Mouse (Mus musculus) heart, embryonic 15.5 days (tissue): ENCODE measurements around the gene Zc3h7b. TPM values are rescaled to one million over a fixed set of nuclear protein-coding genes. Genes with fewer than 3 reads are reported as not detected.

Experiments
- ATAC-seq: fragments of 200-750 bp; cut with Nextera tagmentation; replicated peaks from 2 replicates; pipeline ENCODE4 v1.8.0; 2017; ENCODE audit warnings: low read depth, moderate TSS enrichment; ENCODE audit not compliant: insufficient number of reproducible peaks, insufficient read depth, low FRiP score
- H3K27ac ChIP-seq: fragments of 300-500 bp; sonication (generic); 2 replicates; pipeline ENCODE4 v1.5.1; 2015; ENCODE audit warnings: mild to moderate bottlenecking, inconsistent platforms
- H3K27me3 ChIP-seq: fragments of 300-500 bp; sonication (generic); 2 replicates; pipeline ENCODE4 v1.6.1; 2015; ENCODE audit warnings: inconsistent platforms
- H3K36me3 ChIP-seq: fragments of 300-500 bp; sonication (generic); 2 replicates; pipeline ENCODE4 v1.6.1; 2015; ENCODE audit warnings: mild to moderate bottlenecking, inconsistent platforms
- H3K4me1 ChIP-seq: fragments of 300-500 bp; sonication (generic); replicated peaks from 2 replicates; pipeline ENCODE4 v1.6.1; 2015; ENCODE audit warnings: inconsistent platforms
- H3K4me2 ChIP-seq: fragments of 300-500 bp; sonication (generic); 2 replicates; pipeline ENCODE4 v1.6.1; 2015; ENCODE audit warnings: inconsistent platforms, mild to moderate bottlenecking, moderate library complexity
- H3K4me3 ChIP-seq: fragments of 300-500 bp; sonication (generic); 2 replicates; pipeline ENCODE4 v1.5.1; 2015; ENCODE audit warnings: mild to moderate bottlenecking, inconsistent platforms
- H3K9ac ChIP-seq: fragments of 300-500 bp; sonication (generic); 2 replicates; pipeline ENCODE4 v1.6.1; 2015; ENCODE audit warnings: mild to moderate bottlenecking, inconsistent platforms
- H3K9me3 ChIP-seq: fragments of 300-500 bp; sonication (generic); replicated peaks from 2 replicates; pipeline ENCODE4 v1.6.1; 2016; ENCODE audit warnings: inconsistent platforms
- WGBS: fragments of 180-500 bp; shearing (Covaris S2); methylation state at CpG from one replicate; pipeline ENCODE4 v1.1.7; 2015; ENCODE audit warnings: mixed read lengths; 5-methylcytosine and 5-hydroxymethylcytosine counted together
- polyA plus RNA-seq: library from polyadenylated mRNA; unstranded; fragments of >200 nt; fragmentation: Nextera tagmentation; extraction: Ambion mirVana; gene quantifications from 2 replicates; pipeline ENCODE4 v1.2.1, GENCODE M21; 2015

Gene Zc3h7b
- polyA plus RNA-seq, 1 experiment from 2014 or later, result 18.2 TPM

DNA sequence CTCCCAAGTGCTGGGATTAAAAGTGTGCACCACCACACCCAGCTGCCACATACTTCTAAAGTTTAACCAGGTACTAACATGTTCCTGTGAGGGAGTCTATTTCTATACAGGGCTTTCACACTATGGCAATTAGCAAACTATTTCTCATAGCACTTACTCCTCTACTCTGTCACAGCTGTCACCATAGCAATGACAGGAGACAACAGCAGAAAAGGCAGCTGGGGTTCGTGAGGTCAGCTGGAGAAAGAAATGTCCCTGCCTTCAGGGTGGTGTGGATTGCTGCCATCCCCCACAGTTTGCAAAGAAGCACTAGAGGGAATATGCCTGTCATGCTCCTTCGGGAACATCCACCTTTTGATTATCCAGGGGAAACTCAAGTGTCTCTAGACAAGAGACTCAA lies 63.9 kb downstream of the Zc3h7b start:
- Histone ChIP-seq H3K9ac (no peak overlapping the region), H3K4me2 (no peak overlapping the region), H3K9me3 (no peaks in the 10 kb centered on the region), H3K36me3 (no peaks in the 10 kb centered on the region), H3K27ac (peak overlapping the region; percentile 96; the same call in 1 of the 2 replicates), H3K4me3 (no peak overlapping the region), H3K4me1 (peaks cover 66% of the 10 kb centered on the region), H3K27me3 (no peaks in the 10 kb centered on the region)
- WGBS, result 62% methylated on average over 2 of the region's 2 CpGs
- no peak for ATAC-seq

DNA sequence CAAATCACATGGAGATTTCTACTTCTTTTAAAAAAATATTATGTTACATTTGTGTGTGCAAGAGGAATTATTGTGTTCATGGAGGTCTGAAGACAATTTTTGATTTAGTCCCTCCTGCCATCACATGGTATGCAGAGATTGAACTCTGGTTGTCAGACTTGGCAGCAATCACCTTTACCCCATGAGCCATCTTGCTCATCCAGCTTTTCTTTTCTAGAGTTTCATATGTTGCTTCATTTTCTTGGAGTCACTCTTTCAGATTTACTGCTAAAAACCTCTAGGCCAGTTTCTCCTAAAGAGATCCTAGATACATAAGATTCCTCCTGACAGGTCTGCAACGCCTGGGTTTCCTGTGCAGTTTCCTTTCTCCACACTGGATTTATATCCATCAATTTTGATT lies 64.7 kb downstream of the Zc3h7b start:
- Histone ChIP-seq H3K27me3 (no peaks in the 10 kb centered on the region), H3K36me3 (no peaks in the 10 kb centered on the region), H3K27ac (peak overlapping the region; percentile 96), H3K4me2 (peak overlapping the region; percentile 82), H3K4me1 (peaks cover 58% of the 10 kb centered on the region), H3K9ac (peak overlapping the region; percentile 64), H3K9me3 (no peaks in the 10 kb centered on the region), H3K4me3 (peak overlapping the region; percentile 83; the same call in 1 of the 2 replicates)
- 30% methylated on average over 1 of the region's 1 CpGs for WGBS
- ATAC-seq, result no peak

GRCm38 (mm10) chr15:81810150-81810549 lies 65.3 kb downstream of the Zc3h7b start:
- H3K27me3 ChIP-seq, result no peaks in the 10 kb centered on the region
- H3K9me3 ChIP-seq, result no peaks in the 10 kb centered on the region
- 1% methylated on average over 10 of the region's 10 CpGs for WGBS
- ATAC-seq, result peak; percentile 45
- peak overlapping the region; percentile 82 for H3K4me2 ChIP-seq
- H3K27ac ChIP-seq, result peak overlapping the region; percentile 96
- H3K9ac ChIP-seq, result peak overlapping the region; percentile 64
- peak overlapping the region; percentile 83 for H3K4me3 ChIP-seq
- H3K4me1 ChIP-seq, result peaks cover 52% of the 10 kb centered on the region
- peaks cover 4% of the 10 kb centered on the region; the same call in 1 of the 2 replicates for H3K36me3 ChIP-seq

DNA sequence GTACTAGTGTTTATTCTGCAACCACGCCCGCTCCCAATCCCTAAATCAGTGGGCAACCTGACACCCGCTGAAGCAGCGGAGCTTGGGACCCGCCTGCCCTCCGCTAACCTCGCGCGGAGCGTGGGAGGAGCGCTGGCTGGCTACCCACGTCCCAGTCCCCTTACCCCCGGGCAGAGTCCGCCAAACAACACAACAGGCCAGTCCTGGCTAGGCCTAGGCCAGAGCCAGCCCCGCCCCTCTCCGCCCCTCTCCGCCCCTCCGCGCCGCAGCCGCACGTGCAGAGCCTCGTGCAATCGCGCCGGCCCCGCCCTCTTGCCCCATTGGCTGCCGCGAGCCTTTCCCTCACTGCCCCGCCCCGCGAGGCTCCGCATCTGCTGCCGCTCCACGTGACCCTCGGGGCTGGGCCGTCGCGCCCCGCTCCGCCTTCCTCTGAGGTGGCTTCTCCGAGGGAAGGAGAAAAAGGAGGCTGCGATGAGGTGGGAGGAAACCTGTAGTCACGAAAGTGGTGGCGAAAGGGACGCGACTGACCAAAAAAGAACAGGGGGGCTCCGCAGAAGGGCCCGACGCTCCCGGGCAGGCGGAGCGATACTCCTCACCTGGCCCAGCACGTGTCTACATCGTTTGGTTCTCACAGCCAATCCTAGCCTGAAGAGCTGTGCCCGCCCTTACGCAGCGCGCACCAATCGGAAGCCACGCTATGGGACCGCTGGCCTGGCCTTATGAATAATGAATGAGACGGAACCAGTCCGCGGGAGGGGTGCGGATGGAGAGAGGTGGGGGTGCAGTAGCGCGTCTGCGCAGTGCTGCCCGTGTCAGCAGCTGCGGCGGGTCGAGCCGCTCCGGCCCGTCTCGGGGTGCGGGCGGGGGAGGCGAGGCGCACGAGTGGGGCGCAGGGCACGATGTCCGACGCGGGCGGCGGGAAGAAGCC lies 66.1 kb downstream of the Zc3h7b start:
- Histone ChIP-seq H3K27ac (peak overlapping the region; percentile 96), H3K36me3 (peaks cover 10% of the 10 kb centered on the region; the same call in 1 of the 2 replicates), H3K27me3 (no peaks in the 10 kb centered on the region), H3K4me1 (peaks cover 44% of the 10 kb centered on the region), H3K4me2 (peak overlapping the region; percentile 82), H3K9me3 (no peaks in the 10 kb centered on the region), H3K9ac (peak overlapping the region; percentile 89), H3K4me3 (peak overlapping the region; percentile 83)
- ATAC-seq, result peak; percentile 94
- under 1% methylated on average over 88 of the region's 89 CpGs for WGBS

GRCm38 (mm10) chr15:81811599-81811996 lies 66.7 kb downstream of the Zc3h7b start:
- peaks cover 16% of the 10 kb centered on the region; the same call in 1 of the 2 replicates for H3K36me3 ChIP-seq
- WGBS, result under 1% methylated on average over 22 of the region's 26 CpGs
- no peaks in the 10 kb centered on the region for H3K27me3 ChIP-seq
- H3K4me2 ChIP-seq, result peak overlapping the region; percentile 82
- peak; percentile 9 for ATAC-seq
- H3K4me3 ChIP-seq, result peak overlapping the region; percentile 83
- no peaks in the 10 kb centered on the region for H3K9me3 ChIP-seq
- peaks cover 38% of the 10 kb centered on the region for H3K4me1 ChIP-seq
- H3K9ac ChIP-seq, result peak overlapping the region; percentile 89
- H3K27ac ChIP-seq, result peak overlapping the region; percentile 96

GRCm38 (mm10) chr15:81812287-81812686 lies 67.4 kb downstream of the Zc3h7b start:
- ATAC-seq, result no peak
- Histone ChIP-seq H3K36me3 (peaks cover 23% of the 10 kb centered on the region; the same call in 1 of the 2 replicates), H3K4me3 (peak overlapping the region; percentile 83), H3K4me1 (peaks cover 33% of the 10 kb centered on the region), H3K27me3 (no peaks in the 10 kb centered on the region), H3K9ac (peak overlapping the region; percentile 89), H3K27ac (peak overlapping the region; percentile 17; the same call in 1 of the 2 replicates), H3K4me2 (peak overlapping the region; percentile 82), H3K9me3 (no peaks in the 10 kb centered on the region)
- WGBS, result 41% methylated on average over 3 of the region's 3 CpGs

DNA sequence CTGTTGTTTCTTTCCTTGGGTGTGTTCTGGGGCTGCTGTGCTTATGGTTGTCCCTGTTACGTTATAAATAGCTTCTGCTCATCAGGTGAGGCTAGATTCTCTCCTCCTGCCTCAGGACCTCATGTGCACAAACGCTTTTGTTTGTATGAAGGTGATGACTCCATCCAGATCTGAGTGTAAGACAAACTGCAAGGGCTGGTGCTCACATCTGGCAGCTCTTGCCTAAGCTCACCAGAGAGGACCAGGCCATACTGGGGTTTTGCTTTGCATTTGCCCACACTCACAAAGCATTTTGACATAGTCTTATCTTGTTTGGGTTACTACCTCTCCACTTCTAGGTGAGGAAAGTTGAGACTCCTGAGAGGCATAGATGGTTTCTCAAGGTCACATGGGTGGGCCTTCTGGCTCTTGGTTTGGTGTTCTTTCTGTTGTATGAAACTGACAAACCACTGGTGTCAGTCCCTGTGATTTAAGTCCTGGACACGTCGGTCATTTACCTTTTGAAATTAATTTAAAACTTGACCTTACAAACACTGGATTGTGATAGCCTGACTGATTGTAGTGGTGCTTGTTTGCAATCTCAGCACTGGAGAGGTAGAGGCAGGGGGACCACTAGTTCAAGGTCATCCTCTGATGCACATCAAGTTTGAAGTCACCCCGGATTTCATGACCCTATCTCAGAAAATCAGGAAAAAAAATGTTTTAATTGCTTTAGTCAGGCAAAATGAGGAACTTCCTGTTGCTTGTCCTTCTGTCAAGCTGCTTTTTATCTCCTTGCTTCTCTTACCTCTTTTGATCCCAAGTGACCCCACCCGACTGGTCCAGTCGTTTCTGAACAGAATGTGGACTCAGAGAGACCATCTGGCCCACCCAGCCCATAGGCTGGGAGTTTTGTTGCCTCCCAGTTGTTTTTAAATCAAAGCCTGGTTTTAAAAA lies 68.1 kb downstream of the Zc3h7b start:
- 59% methylated on average over 7 of the region's 7 CpGs for WGBS
- Histone ChIP-seq H3K4me3 (peak overlapping the region; percentile 83; the same call in 1 of the 2 replicates), H3K4me1 (peaks cover 33% of the 10 kb centered on the region)

GRCm38 (mm10) chr15:81813986-81814705 lies 69.3 kb downstream of the Zc3h7b start:
- H3K4me2 ChIP-seq, result no peak overlapping the region
- H3K4me1 ChIP-seq, result peaks cover 27% of the 10 kb centered on the region
- H3K27me3 ChIP-seq, result no peaks in the 10 kb centered on the region
- H3K4me3 ChIP-seq, result no peak overlapping the region
- H3K9ac ChIP-seq, result no peak overlapping the region
- peaks cover 29% of the 10 kb centered on the region; the same call in 1 of the 2 replicates for H3K36me3 ChIP-seq
- H3K9me3 ChIP-seq, result no peaks in the 10 kb centered on the region
- no peak overlapping the region for H3K27ac ChIP-seq
- no peak for ATAC-seq
- 80% methylated on average over 5 of the region's 5 CpGs for WGBS

More for the DNA sequence above, 68.1 kb downstream of the Zc3h7b start:
- Histone ChIP-seq H3K9ac (peak overlapping the region; percentile 89; the same call in 1 of the 2 replicates), H3K27ac (0 out of 2 replicates have a peak overlapping the region, but pooled peaks have one; percentile 17), H3K4me2 (peak overlapping the region; percentile 82), H3K9me3 (no peaks in the 10 kb centered on the region), H3K36me3 (peaks cover 29% of the 10 kb centered on the region; the same call in 1 of the 2 replicates), H3K27me3 (no peaks in the 10 kb centered on the region)
- no peak for ATAC-seq

DNA sequence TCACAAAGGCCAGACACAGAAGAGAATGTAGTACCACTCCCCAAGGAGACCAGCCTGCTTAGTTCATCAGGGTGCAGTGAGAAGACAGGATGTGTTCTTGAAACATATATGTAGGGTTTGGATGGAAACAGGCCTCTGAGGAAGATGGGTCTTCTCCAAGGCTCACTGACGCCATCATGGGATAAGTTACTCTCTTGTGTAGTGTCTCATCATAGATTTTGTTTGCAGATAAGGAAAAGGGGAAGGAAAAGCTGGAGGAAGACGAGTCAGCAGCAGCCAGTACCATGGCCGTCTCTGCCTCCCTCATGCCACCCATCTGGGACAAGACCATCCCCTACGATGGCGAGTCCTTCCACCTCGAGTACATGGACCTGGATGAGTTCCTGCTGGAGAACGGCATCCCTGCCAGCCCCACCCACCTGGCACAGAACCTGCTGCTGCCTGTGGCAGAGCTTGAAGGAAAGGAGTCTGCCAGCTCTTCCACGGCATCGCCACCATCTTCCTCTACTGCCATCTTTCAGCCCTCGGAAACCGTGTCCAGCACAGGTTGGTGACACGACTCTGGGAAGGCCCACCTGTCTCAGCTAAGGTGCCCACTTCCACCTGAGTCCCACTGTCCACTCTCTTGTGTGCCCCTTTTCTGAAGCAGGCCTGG lies 70.0 kb downstream of the Zc3h7b start:
- no peak for ATAC-seq
- H3K4me1 ChIP-seq, result peaks cover 20% of the 10 kb centered on the region
- H3K9ac ChIP-seq, result no peak overlapping the region
- peaks cover 29% of the 10 kb centered on the region; the same call in 1 of the 2 replicates for H3K36me3 ChIP-seq
- H3K4me2 ChIP-seq, result no peak overlapping the region
- H3K27me3 ChIP-seq, result no peaks in the 10 kb centered on the region
- H3K4me3 ChIP-seq, result no peak overlapping the region
- no peak overlapping the region for H3K27ac ChIP-seq
- no peaks in the 10 kb centered on the region for H3K9me3 ChIP-seq
- 82% methylated on average over 12 of the region's 12 CpGs for WGBS

- Histone ChIP-seq H3K9ac (no peak overlapping the region), H3K27ac (no peak overlapping the region), H3K4me2 (no peak overlapping the region), H3K4me3 (no peak overlapping the region), H3K4me1 (0 out of 2 replicates have a peak, but pooled peaks cover under 1% of the 10 kb centered on the region), H3K27me3 (no peaks in the 10 kb centered on the region), H3K9me3 (no peaks in the 10 kb centered on the region), H3K36me3 (peaks cover 55% of the 10 kb centered on the region)
- ATAC-seq, result no peak
- 85% methylated on average over 3 of the region's 3 CpGs for WGBS
Measured at GRCm38 (mm10) chr15:81818404-81818803, 73.5 kb downstream of the Zc3h7b start.
